Mouse (Mus musculus): ENCODE measurements around the gene Gm21962. TPM values are rescaled to one million over a fixed set of nuclear protein-coding genes. Genes with fewer than 3 reads are reported as not detected.

Gm21962 gene
- polyA plus RNA-seq, 1 experiment from 2014 or later: not detected

- Histone ChIP-seq H3K36me3 (replicated peaks) (no peaks in the 10 kb centered on the region), H3K4me3 (replicated peaks) (no peak overlapping the region), H3K9me3 (no peaks in the 10 kb centered on the region), H3K27ac (no peak overlapping the region), H3K9ac (no peak overlapping the region), H3K4me2 (no peak overlapping the region), H3K27me3 (no peaks in the 10 kb centered on the region), H3K4me1 (peaks cover 4% of the 10 kb centered on the region; the same call in 1 of the 2 replicates)
- ATAC-seq (ENCODE audit: low FRiP score): no peak
- WGBS: 80% methylated on average over 12 of the region's 12 CpGs
These were observed 23.8 kb upstream of the Gm21962 start for GRCm38 (mm10) chr3:137647427-137648100.

GRCm38 (mm10) chr3:137649112-137649511, 22.2 kb upstream of the Gm21962 start:
- ATAC-seq (ENCODE audit: low FRiP score): no peak
- Histone ChIP-seq H3K4me1 (peaks cover 4% of the 10 kb centered on the region; the same call in 1 of the 2 replicates), H3K9ac (no peak overlapping the region), H3K4me3 (replicated peaks) (no peak overlapping the region), H3K27me3 (no peaks in the 10 kb centered on the region), H3K9me3 (no peaks in the 10 kb centered on the region), H3K4me2 (no peak overlapping the region), H3K27ac (peak overlapping the region; percentile 56; the same call in 1 of the 2 replicates), H3K36me3 (replicated peaks) (no peaks in the 10 kb centered on the region)
- 53% methylated on average over 5 of the region's 5 CpGs for WGBS

GRCm38 (mm10) chr3:137652853-137653252, 18.5 kb upstream of the Gm21962 start:
- no peak for ATAC-seq (ENCODE audit: low FRiP score)
- Histone ChIP-seq H3K4me3 (replicated peaks) (no peak overlapping the region), H3K4me2 (no peak overlapping the region), H3K9ac (no peak overlapping the region), H3K4me1 (peaks cover 4% of the 10 kb centered on the region; the same call in 1 of the 2 replicates), H3K27ac (no peak overlapping the region), H3K9me3 (no peaks in the 10 kb centered on the region), H3K27me3 (no peaks in the 10 kb centered on the region), H3K36me3 (replicated peaks) (no peaks in the 10 kb centered on the region)
- WGBS: 93% methylated on average over 2 of the region's 2 CpGs

DNA sequence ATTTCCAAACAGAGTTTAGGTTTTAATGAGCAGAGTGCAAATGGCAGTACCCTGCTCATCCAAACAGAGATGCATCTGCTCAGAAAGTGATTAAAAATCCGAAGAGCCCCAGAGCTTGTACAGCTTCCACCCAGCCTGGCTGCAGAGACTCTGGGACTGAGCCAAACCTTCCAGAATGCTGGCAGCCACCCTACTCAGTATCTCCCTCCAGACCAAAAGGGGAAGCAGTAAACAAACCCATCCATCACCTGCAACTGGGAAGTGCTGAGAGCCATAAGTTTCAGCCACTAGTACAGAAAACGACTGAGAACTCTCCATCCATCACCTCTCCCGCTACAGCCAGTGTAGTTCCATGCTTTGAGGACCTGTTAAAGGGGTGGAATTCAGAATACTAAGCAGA, 9.6 kb downstream of the Gm21962 start:
- ATAC-seq (ENCODE audit: low FRiP score): peak; percentile 31; the same call in 1 of the 2 replicates
- H3K27me3 ChIP-seq: no peaks in the 10 kb centered on the region
- WGBS: 24% methylated on average over 3 of the region's 3 CpGs
- no peak overlapping the region for H3K9ac ChIP-seq
- no peaks in the 10 kb centered on the region for H3K9me3 ChIP-seq
- peak overlapping the region; percentile 65 for H3K27ac ChIP-seq
- no peak overlapping the region for H3K4me2 ChIP-seq
- H3K4me3 ChIP-seq (replicated peaks): no peak overlapping the region
- H3K4me1 ChIP-seq: peaks cover 27% of the 10 kb centered on the region
- H3K36me3 ChIP-seq (replicated peaks): no peaks in the 10 kb centered on the region

GRCm38 (mm10) chr3:137682911-137683806, 11.8 kb downstream of the Gm21962 start:
- Histone ChIP-seq H3K36me3 (replicated peaks) (no peaks in the 10 kb centered on the region), H3K4me2 (peak overlapping the region; percentile 35), H3K27ac (peak overlapping the region; percentile 91), H3K4me3 (replicated peaks) (no peak overlapping the region), H3K4me1 (peaks cover 27% of the 10 kb centered on the region), H3K27me3 (no peaks in the 10 kb centered on the region), H3K9ac (no peak overlapping the region), H3K9me3 (no peaks in the 10 kb centered on the region)
- WGBS: 3% methylated on average over 7 of the region's 7 CpGs
- ATAC-seq (ENCODE audit: low FRiP score): peak; percentile 97

DNA sequence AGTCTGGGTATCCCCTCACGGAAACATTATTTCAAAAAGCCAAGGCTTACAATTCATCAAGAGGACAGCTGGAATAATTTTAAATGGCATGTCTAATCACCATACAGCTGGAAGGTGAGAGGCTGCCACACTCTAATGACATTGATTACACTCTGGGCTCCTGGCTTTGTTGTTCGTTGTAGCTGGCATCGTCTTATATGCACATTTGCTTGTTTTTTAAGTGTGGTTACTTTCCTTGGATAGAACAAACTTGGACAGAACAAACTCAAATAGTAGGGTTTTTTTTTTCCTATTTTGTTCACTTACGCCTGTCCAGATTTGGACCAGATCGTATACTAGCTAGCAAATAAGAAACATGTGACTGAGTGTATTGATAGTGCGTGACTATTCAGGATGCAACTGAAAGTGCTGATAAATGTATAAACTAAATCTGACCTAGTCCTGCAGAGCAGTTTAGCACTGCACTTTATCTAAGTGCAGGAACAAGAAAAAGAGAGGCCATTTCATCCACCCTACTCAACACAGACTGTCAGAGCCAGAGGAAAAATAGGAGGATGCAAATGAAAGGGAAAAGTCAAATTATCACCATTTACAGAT, 12.6 kb downstream of the Gm21962 start:
- Histone ChIP-seq H3K4me2 (peak overlapping the region; percentile 35), H3K4me1 (peaks cover 27% of the 10 kb centered on the region), H3K4me3 (replicated peaks) (no peak overlapping the region), H3K27ac (peak overlapping the region; percentile 91), H3K9ac (no peak overlapping the region), H3K36me3 (replicated peaks) (no peaks in the 10 kb centered on the region), H3K9me3 (no peaks in the 10 kb centered on the region), H3K27me3 (no peaks in the 10 kb centered on the region)
- ATAC-seq (ENCODE audit: low FRiP score): peak; percentile 75
- 10% methylated on average over 6 of the region's 6 CpGs for WGBS

DNA sequence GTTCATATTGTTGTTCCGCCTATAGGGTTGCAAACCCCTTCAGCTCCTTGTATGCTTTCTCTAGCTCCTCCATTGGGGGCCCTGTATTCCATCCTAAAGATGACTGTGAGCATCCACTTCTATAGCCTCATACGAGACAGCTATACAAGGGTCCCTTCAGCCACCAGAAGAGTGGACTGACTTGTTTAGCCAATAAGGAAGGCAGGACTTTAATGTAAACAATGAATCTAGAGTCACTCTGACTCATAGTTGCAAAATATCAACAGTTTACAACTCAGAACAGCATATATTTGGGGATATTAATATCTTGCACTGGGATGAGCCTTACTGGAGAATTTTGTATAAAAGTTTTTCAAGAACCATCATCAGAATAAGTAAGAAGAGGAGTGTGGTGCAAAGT, 15.6 kb downstream of the Gm21962 start:
- H3K9me3 ChIP-seq: no peaks in the 10 kb centered on the region
- H3K4me3 ChIP-seq (replicated peaks): no peak overlapping the region
- no peak for ATAC-seq (ENCODE audit: low FRiP score)
- no peak overlapping the region for H3K4me2 ChIP-seq
- H3K9ac ChIP-seq: no peak overlapping the region
- no peaks in the 10 kb centered on the region for H3K36me3 ChIP-seq (replicated peaks)
- H3K27ac ChIP-seq: no peak overlapping the region
- no peaks in the 10 kb centered on the region for H3K27me3 ChIP-seq
- WGBS: 92% methylated on average over 2 of the region's 2 CpGs
- peaks cover 18% of the 10 kb centered on the region for H3K4me1 ChIP-seq

GRCm38 (mm10) chr3:137691503-137691902, 20.2 kb downstream of the Gm21962 start:
- Histone ChIP-seq H3K9me3 (no peaks in the 10 kb centered on the region), H3K36me3 (replicated peaks) (no peaks in the 10 kb centered on the region), H3K4me2 (no peak overlapping the region), H3K9ac (no peak overlapping the region), H3K4me1 (no peaks in the 10 kb centered on the region), H3K4me3 (replicated peaks) (no peak overlapping the region), H3K27ac (no peak overlapping the region), H3K27me3 (no peaks in the 10 kb centered on the region)
- no peak for ATAC-seq (ENCODE audit: low FRiP score)

DNA sequence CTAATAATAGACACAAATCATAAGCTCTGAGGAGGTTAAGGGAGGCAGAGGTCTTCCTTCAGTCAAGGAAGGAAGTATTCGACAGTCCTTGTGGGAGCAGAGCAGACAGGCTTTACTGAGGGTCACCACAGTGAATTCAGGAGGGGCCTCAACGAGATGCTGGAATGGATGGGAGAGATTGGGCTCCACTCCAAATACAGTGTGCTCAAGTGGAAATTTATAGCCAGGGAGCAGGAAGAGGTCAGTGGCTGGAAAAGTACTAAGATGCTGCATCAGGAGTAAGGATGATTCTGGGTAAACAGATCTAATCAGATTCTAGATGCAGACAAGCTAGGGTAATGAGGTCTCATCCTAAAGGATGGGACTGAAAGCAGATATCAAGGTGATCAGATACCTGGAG, 44.6 kb downstream of the Gm21962 start:
- H3K27me3 ChIP-seq: no peaks in the 10 kb centered on the region
- peaks cover 4% of the 10 kb centered on the region for H3K4me1 ChIP-seq
- no peak overlapping the region for H3K9ac ChIP-seq
- no peaks in the 10 kb centered on the region for H3K36me3 ChIP-seq (replicated peaks)
- WGBS: 72% methylated on average over 2 of the region's 2 CpGs
- H3K27ac ChIP-seq: no peak overlapping the region
- no peak overlapping the region for H3K4me2 ChIP-seq
- no peak for ATAC-seq (ENCODE audit: low FRiP score)
- H3K9me3 ChIP-seq: no peaks in the 10 kb centered on the region
- no peak overlapping the region for H3K4me3 ChIP-seq (replicated peaks)

GRCm38 (mm10) chr3:137716573-137717157, 45.3 kb downstream of the Gm21962 start:
- peak; percentile 67; the same call in 1 of the 2 replicates for ATAC-seq (ENCODE audit: low FRiP score)
- H3K36me3 ChIP-seq (replicated peaks): no peaks in the 10 kb centered on the region
- H3K4me3 ChIP-seq (replicated peaks): no peak overlapping the region
- 21% methylated on average over 3 of the region's 3 CpGs for WGBS
- H3K4me2 ChIP-seq: no peak overlapping the region
- no peaks in the 10 kb centered on the region for H3K9me3 ChIP-seq
- no peak overlapping the region for H3K9ac ChIP-seq
- H3K27me3 ChIP-seq: no peaks in the 10 kb centered on the region
- H3K27ac ChIP-seq: no peak overlapping the region
- peaks cover 4% of the 10 kb centered on the region for H3K4me1 ChIP-seq

Measured in forebrain, embryonic 12.5 days (tissue).